Mouse (Mus musculus) limb, embryonic 14.5 days (tissue): ENCODE data around the gene Ggt5. TPM values are rescaled to one million over a fixed set of nuclear protein-coding genes. Genes with fewer than 3 reads are reported as not detected.
A peak's percentile ranks its signal among the peaks of the same experiment; 100 is the strongest.

Source experiments
- ATAC-seq: fragments of 200-750 bp; cut with Nextera tagmentation; 2 replicates; pipeline ENCODE4 v1.8.0; 2017; ENCODE audit warnings: low read depth, moderate number of reproducible peaks, moderate TSS enrichment; ENCODE audit not compliant: low FRiP score
- DNase-seq: peaks from one replicate; pipeline ENCODE4 v3.0.0-alpha.2; 2015; ENCODE audit warnings: low spot score
- H3K27ac ChIP-seq: fragments of 300-500 bp; sonication (generic); replicated peaks from 2 replicates; pipeline ENCODE4 v1.5.1; 2014; ENCODE audit warnings: low read depth, mild to moderate bottlenecking, low read length, moderate library complexity, mixed read lengths
- H3K27me3 ChIP-seq: fragments of 300-500 bp; sonication (generic); 2 replicates; pipeline ENCODE4 v1.6.1; 2014; ENCODE audit warnings: low read length, mixed read lengths; ENCODE audit not compliant: control insufficient read depth, insufficient read depth
- H3K36me3 ChIP-seq: fragments of 300-500 bp; sonication (generic); 2 replicates; pipeline ENCODE4 v1.6.1; 2014; ENCODE audit warnings: mild to moderate bottlenecking, low read length, moderate library complexity, mixed read lengths; ENCODE audit not compliant: control insufficient read depth, insufficient read depth
- H3K4me1 ChIP-seq: fragments of 300-500 bp; sonication (generic); 2 replicates; pipeline ENCODE4 v1.6.1; 2014; ENCODE audit warnings: antibody characterized with exemption, low read length, mixed read lengths; ENCODE audit not compliant: control insufficient read depth, insufficient read depth
- H3K4me2 ChIP-seq: fragments of 300-500 bp; sonication (generic); replicated peaks from 2 replicates; pipeline ENCODE4 v1.6.1; 2014; ENCODE audit warnings: low read depth, mild to moderate bottlenecking, low read length, moderate library complexity; ENCODE audit not compliant: severe bottlenecking
- H3K4me3 ChIP-seq: fragments of 300-500 bp; sonication (generic); replicated peaks from 2 replicates; pipeline ENCODE4 v1.5.1; 2014; ENCODE audit warnings: low read length
- H3K9ac ChIP-seq: fragments of 300-500 bp; sonication (generic); 2 replicates; pipeline ENCODE4 v1.6.1; 2014; ENCODE audit warnings: mild to moderate bottlenecking, low read depth, low read length, moderate library complexity; ENCODE audit not compliant: severe bottlenecking
- H3K9me3 ChIP-seq: fragments of 300-500 bp; sonication (generic); 2 replicates; pipeline ENCODE4 v1.6.1; 2016; ENCODE audit warnings: low read length; ENCODE audit not compliant: control insufficient read depth
- POLR2A ChIP-seq: fragments of 200-500 bp; IDR thresholded peaks from 2 replicates; pipeline ENCODE4 v1.8.0; 2012; ENCODE audit warnings: inconsistent platforms, mild to moderate bottlenecking, moderate library complexity, borderline replicate concordance; ENCODE audit not compliant: insufficient read depth, insufficient read length; ENCODE audit errors: extremely low read depth
- WGBS: fragments of 180-500 bp; shearing (Covaris S2); extraction: QIAGEN DNeasy Blood & Tissue Kit; methylation state at CpG from one replicate; pipeline ENCODE4 v1.1.7; 2014; 5-methylcytosine and 5-hydroxymethylcytosine counted together
- polyA plus RNA-seq, 2 experiments: library from polyadenylated mRNA; depleted of rRNA in 1 of 2; stranded (reverse) in 1 of 2; unstranded in 1 of 2; fragments of >200 nt; fragmentation: Nextera tagmentation in 1 of 2; extraction: Ambion mirVana in 1 of 2; gene quantifications; 2 replicates each; pipeline versions ENCODE4 v1.2.1 to v1.2.3; 2012 to 2014

The Ggt5 gene
- polyA plus RNA-seq, 2 experiments, result 1.1 to 7.5 TPM

DNA sequence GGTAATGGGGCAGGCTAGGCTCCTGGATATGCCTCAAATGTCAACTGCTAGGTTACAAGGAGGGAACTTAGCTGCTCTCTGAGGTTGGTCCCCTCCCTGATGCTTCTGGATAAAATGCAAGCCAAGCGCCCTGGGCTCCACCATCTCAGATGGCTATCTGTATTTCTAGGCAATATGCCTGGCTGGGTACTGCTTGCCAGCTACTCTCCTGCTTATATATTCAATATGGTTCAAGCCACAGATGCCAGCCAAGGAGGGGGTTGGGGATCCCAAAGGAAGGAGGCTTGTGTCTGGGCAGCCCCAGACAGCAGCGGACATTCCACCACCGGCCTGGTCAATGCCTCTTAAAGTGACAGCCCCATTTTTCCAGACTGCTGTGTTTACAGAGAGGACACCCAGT, 30.6 kb upstream of the Ggt5 start:
- no peak overlapping the region for H3K27ac ChIP-seq
- H3K9me3 ChIP-seq, result no peaks in the 10 kb centered on the region
- TF ChIP-seq POLR2A, result no peak
- no peak overlapping the region for H3K4me2 ChIP-seq
- H3K9ac ChIP-seq, result no peak overlapping the region
- no peak for DNase-seq
- peaks cover 19% of the 10 kb centered on the region for H3K27me3 ChIP-seq
- ATAC-seq, result no peak
- no peaks in the 10 kb centered on the region for H3K36me3 ChIP-seq
- WGBS, result 29% methylated on average over 3 of the region's 3 CpGs
- H3K4me1 ChIP-seq, result peaks cover 26% of the 10 kb centered on the region
- no peak overlapping the region for H3K4me3 ChIP-seq

DNA sequence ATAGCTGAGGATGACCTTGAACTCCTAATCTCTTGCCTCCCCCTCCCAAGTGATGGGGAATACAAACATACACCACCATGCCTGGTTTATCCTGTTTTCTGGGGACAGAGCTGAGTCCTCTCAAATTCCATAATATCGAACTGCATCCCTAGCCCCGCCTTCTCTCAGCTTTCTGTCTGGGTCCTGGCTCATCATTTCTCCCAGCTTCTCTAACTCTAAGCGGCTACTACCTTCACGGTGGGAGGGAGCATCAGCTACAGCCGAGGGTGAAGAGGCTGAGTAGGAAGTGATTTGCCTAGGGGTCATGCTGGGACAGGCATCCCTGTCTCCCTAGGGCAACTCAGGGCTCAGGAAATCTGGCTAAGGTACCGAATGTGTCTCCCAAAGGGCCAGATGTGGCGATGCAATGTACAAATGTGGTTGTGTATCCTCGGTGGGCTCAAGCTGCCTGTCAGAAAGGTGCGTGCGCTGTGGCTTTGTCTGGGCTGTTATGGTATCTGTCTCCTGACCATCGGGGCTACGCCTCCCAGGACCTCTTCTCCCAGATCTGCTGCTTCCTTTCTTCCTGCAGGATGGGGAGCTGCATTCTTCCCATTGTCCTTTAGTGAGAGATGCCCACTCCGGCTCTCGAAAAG, 30.0 kb upstream of the Ggt5 start:
- ATAC-seq, result no peak
- no peak for DNase-seq
- Histone ChIP-seq H3K9me3 (no peaks in the 10 kb centered on the region), H3K27ac (no peak overlapping the region), H3K36me3 (no peaks in the 10 kb centered on the region), H3K4me1 (peaks cover 26% of the 10 kb centered on the region), H3K4me3 (peak overlapping the region; percentile 59), H3K9ac (peak overlapping the region; percentile 69; the same call in 1 of the 2 replicates), H3K4me2 (peak overlapping the region; percentile 99), H3K27me3 (peaks cover 19% of the 10 kb centered on the region)
- 5% methylated on average over 14 of the region's 14 CpGs for WGBS
- no peak for TF ChIP-seq POLR2A

DNA sequence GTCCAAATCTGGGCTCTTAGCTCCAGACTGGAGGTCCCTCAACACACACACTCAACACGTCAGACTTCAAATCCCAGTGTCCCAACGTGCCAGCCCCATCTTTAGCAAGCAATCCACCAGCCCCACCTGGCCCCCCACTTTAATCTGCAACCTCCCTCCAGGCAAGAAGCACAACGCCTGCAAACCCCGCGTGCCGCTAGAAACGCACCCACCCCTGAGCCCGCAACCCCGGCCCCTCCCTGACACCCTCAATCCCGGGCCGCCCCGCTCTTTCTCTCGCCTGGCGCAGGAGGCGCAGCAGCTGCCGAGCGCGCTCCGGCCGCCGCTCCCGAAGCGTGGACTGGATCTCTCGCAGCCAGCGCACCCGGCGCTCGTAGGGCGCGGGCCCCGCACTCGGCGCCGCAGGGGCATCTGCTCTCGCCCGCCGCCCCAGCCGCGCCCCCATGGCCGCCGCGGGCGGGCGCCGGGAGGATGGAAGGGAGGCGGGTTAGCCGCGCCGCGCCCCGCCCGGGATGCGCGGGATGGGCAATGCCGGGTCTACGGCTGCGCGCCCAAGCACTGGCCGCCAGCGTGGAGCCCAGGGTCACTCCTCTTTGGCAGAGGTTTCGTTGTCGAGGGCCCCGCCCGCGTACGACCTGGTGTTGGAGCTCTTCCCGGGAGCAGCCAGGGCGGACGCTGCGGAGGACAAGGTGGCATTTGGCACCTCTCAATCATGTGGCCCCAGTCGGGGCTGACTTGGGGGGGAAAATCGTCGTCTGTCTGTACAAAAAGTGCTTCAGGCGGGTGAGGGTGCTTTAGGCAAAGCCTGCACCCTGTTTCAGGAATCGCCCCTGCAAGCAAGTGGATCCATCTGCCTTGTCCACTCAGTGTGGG, 29.2 kb upstream of the Ggt5 start, which contains the start of gene Lrrc75b:
TSS of gene Lrrc75b (minus strand) at position 655 of the 873 bp plus-strand sequence.
- DNase-seq (no peak), ATAC-seq (no peak)
- Histone ChIP-seq H3K9me3 (no peaks in the 10 kb centered on the region), H3K9ac (peak within 1 kb of the TSS; percentile 69), H3K27me3 (peaks cover 19% of the 10 kb centered on the region), H3K4me3 (peak within 1 kb of the TSS; percentile 59), H3K27ac (no peak within 1 kb of the TSS), H3K36me3 (no peaks in the 10 kb centered on the region), H3K4me2 (peak within 1 kb of the TSS; percentile 99), H3K4me1 (peaks cover 26% of the 10 kb centered on the region)
- TF ChIP-seq POLR2A, result no peak
- WGBS, result under 1% methylated on average over 69 of the region's 75 CpGs

DNA sequence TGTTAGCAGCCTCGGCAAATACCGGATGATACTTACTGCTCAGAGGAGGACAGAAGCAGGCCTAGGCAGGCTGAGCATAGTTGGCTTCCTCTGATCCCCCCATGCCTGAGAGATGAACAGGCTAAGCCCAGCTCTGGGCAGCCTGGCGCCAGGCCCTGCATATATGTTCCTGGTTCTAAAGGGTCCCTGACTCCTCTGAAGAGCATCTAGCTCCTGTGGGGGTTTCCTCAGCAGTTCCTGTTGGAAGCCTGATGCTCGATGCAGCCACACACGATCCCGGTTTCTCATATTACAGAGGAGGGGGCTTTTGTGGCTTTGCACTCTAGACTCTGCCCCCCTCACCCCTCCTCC, 28.6 kb upstream of the Ggt5 start:
- Histone ChIP-seq H3K9ac (peak overlapping the region; percentile 69), H3K4me1 (peaks cover 26% of the 10 kb centered on the region), H3K4me2 (peak overlapping the region; percentile 99), H3K9me3 (no peaks in the 10 kb centered on the region), H3K36me3 (no peaks in the 10 kb centered on the region), H3K4me3 (peak overlapping the region; percentile 59), H3K27ac (no peak overlapping the region), H3K27me3 (peaks cover 19% of the 10 kb centered on the region)
- ATAC-seq (no peak), DNase-seq (no peak)
- no peak for TF ChIP-seq POLR2A
- 15% methylated on average over 6 of the region's 6 CpGs for WGBS

DNA sequence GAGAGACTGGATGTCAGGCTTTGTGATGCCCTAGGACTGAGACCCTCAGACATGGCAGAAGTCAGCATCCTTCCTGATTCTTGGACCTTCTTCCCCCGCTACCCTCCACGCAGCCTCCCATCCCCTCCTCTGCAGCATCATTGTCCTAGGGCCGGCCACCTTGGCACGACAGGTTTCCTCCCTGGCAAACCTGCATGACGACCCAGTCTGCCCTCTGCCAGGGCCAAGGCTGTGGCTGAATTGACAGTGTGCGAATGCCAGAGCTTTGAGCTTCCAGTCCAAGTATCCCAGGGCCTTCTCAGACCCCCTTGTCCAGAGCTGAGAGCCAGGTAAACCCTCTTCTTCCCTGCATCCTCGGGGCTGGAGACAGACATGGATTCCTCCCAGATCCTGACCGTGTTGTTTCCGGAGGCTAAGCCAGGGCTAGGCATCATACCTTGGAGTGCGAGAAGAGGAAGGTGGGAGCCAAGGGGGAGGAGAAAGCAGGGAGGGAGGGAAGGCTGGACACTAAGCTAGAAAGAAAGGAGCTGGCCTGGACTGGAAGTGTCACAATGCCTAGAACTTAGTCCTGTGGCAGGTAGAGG, 28.0 kb upstream of the Ggt5 start, which contains the start of gene Ggt1:
TSS of gene Ggt1 (plus strand) at position 534 of the 584 bp plus-strand sequence.
- Histone ChIP-seq H3K9ac (peak within 1 kb of the TSS; percentile 69), H3K27me3 (peaks cover 19% of the 10 kb centered on the region), H3K4me1 (peaks cover 23% of the 10 kb centered on the region), H3K9me3 (no peaks in the 10 kb centered on the region), H3K4me2 (peak within 1 kb of the TSS; percentile 99), H3K4me3 (peak within 1 kb of the TSS; percentile 59), H3K27ac (no peak within 1 kb of the TSS), H3K36me3 (no peaks in the 10 kb centered on the region)
- WGBS, result 47% methylated on average over 10 of the region's 10 CpGs
- no peak for DNase-seq
- TF ChIP-seq POLR2A, result no peak
- ATAC-seq, result no peak
